Mouse (Mus musculus) kidney, adult 2 months (tissue): Measurements from ENCODE around the gene Gabrp. TPM values are rescaled to one million over a fixed set of nuclear protein-coding genes. Genes with fewer than 3 reads are reported as not detected.
A peak's percentile ranks its signal among the peaks of the same experiment; 100 is the strongest.

Experiments
- DNase-seq: peaks from one replicate; pipeline ENCODE4 v3.0.0; 2021
- H3K27ac ChIP-seq: fragments of 200-500 bp; 2 replicates; pipeline ENCODE4 v1.5.1; 2012; ENCODE audit warnings: low read depth, low read length, control low read depth, inconsistent platforms; ENCODE audit not compliant: insufficient read depth
- H3K27me3 ChIP-seq: fragments of 200-500 bp; replicated peaks from 2 replicates; pipeline ENCODE4 v1.6.1; 2012; ENCODE audit warnings: mild to moderate bottlenecking, moderate library complexity, low read length, inconsistent platforms; ENCODE audit not compliant: control insufficient read depth, insufficient read depth
- H3K36me3 ChIP-seq: fragments of 200-500 bp; 2 replicates; pipeline ENCODE4 v1.6.1; 2012; ENCODE audit warnings: mild to moderate bottlenecking, moderate library complexity, low read length, inconsistent platforms; ENCODE audit not compliant: control insufficient read depth, insufficient read depth
- H3K4me1 ChIP-seq: fragments of 200-500 bp; 2 replicates; pipeline ENCODE4 v1.6.1; 2011; ENCODE audit warnings: low read length; ENCODE audit not compliant: control insufficient read depth, insufficient read depth
- H3K4me3 ChIP-seq: fragments of 200-500 bp; 2 replicates; pipeline ENCODE4 v1.5.1; 2011; ENCODE audit warnings: mild to moderate bottlenecking, low read depth, low read length, control low read depth; ENCODE audit not compliant: insufficient read depth
- CTCF ChIP-seq: fragments of 200-500 bp; conservative IDR thresholded peaks from 2 replicates; pipeline ENCODE4 v1.5.1; 2011; ENCODE audit warnings: low read depth, mild to moderate bottlenecking, control low read depth, low read length, moderate library complexity, mixed read lengths; ENCODE audit not compliant: insufficient read depth, insufficient read length
- POLR2A ChIP-seq: fragments of 200-500 bp; IDR thresholded peaks from one replicate; pipeline ENCODE4 v1.6.1; 2011; ENCODE audit warnings: low read depth, low read length, control low read depth
- WGBS: fragments of 180-500 bp; shearing (Covaris S2); methylation state at CpG from one replicate; pipeline ENCODE4 v1.1.7; 2018; 5-methylcytosine and 5-hydroxymethylcytosine counted together
- polyA plus RNA-seq: library from polyadenylated mRNA; depleted of rRNA; stranded (reverse); fragments of >200 nt; gene quantifications from 2 replicates; pipeline ENCODE4 v1.2.3, GENCODE M21; 2012

The Gabrp gene
- polyA plus RNA-seq, 1 experiment: 0.31 TPM

GRCm38 (mm10) chr11:33554123-33554522 is 24.6 kb downstream of the Gabrp start:
- TF ChIP-seq POLR2A (no peak), CTCF (peak; percentile 57)
- H3K36me3 ChIP-seq: no peaks in the 10 kb centered on the region
- WGBS: 74% methylated on average over 8 of the region's 8 CpGs
- H3K4me1 ChIP-seq: no peaks in the 10 kb centered on the region
- no peak overlapping the region for H3K4me3 ChIP-seq
- H3K27ac ChIP-seq: no peak overlapping the region
- H3K27me3 ChIP-seq: no peaks in the 10 kb centered on the region
- DNase-seq: peak; percentile 7

GRCm38 (mm10) chr11:33550861-33551560 is 27.7 kb downstream of the Gabrp start:
- H3K4me1 ChIP-seq: no peaks in the 10 kb centered on the region

GRCm38 (mm10) chr11:33547386-33547785 is 31.4 kb downstream of the Gabrp start:
- Histone ChIP-seq H3K4me1 (no peaks in the 10 kb centered on the region), H3K4me3 (no peak overlapping the region), H3K36me3 (no peaks in the 10 kb centered on the region), H3K27me3 (no peaks in the 10 kb centered on the region), H3K27ac (no peak overlapping the region)
- WGBS: 44% methylated on average over 2 of the region's 2 CpGs
- TF ChIP-seq POLR2A: no peak
- no peak for DNase-seq

More at GRCm38 (mm10) chr11:33550861-33551560, 27.7 kb downstream of the Gabrp start:
- no peaks in the 10 kb centered on the region for H3K36me3 ChIP-seq
- DNase-seq: no peak
- WGBS: 70% methylated on average over 14 of the region's 14 CpGs
- no peak overlapping the region for H3K27ac ChIP-seq
- TF ChIP-seq POLR2A: no peak
- H3K27me3 ChIP-seq: no peaks in the 10 kb centered on the region
- no peak overlapping the region for H3K4me3 ChIP-seq

GRCm38 (mm10) chr11:33544945-33545344 is 33.8 kb downstream of the Gabrp start:
- no peak overlapping the region for H3K27ac ChIP-seq
- TF ChIP-seq CTCF (no peak), POLR2A (no peak)
- no peak overlapping the region for H3K4me3 ChIP-seq
- no peaks in the 10 kb centered on the region for H3K27me3 ChIP-seq
- DNase-seq: no peak
- WGBS: 98% methylated on average over 2 of the region's 2 CpGs
- H3K36me3 ChIP-seq: no peaks in the 10 kb centered on the region
- no peaks in the 10 kb centered on the region for H3K4me1 ChIP-seq

GRCm38 (mm10) chr11:33544121-33544520 is 34.6 kb downstream of the Gabrp start:
- no peaks in the 10 kb centered on the region for H3K4me1 ChIP-seq
- WGBS: 65% methylated on average over 11 of the region's 11 CpGs
- DNase-seq: no peak

GRCm38 (mm10) chr11:33537390-33538125 is 41.2 kb downstream of the Gabrp start:
- TF ChIP-seq POLR2A (no peak), CTCF (no peak)

More at GRCm38 (mm10) chr11:33544121-33544520, 34.6 kb downstream of the Gabrp start:
- H3K4me3 ChIP-seq: no peak overlapping the region
- H3K27me3 ChIP-seq: no peaks in the 10 kb centered on the region
- H3K36me3 ChIP-seq: no peaks in the 10 kb centered on the region
- TF ChIP-seq POLR2A (no peak), CTCF (no peak)
- H3K27ac ChIP-seq: no peak overlapping the region

GRCm38 (mm10) chr11:33536636-33537035 is 42.1 kb downstream of the Gabrp start:
- Histone ChIP-seq H3K4me3 (no peak overlapping the region), H3K27me3 (no peaks in the 10 kb centered on the region), H3K27ac (no peak overlapping the region), H3K36me3 (no peaks in the 10 kb centered on the region), H3K4me1 (no peaks in the 10 kb centered on the region)
- DNase-seq: no peak
- TF ChIP-seq CTCF (no peak), POLR2A (no peak)
- 90% methylated on average over 3 of the region's 3 CpGs for WGBS

More at GRCm38 (mm10) chr11:33537390-33538125, 41.2 kb downstream of the Gabrp start:
- Histone ChIP-seq H3K27ac (no peak overlapping the region), H3K27me3 (no peaks in the 10 kb centered on the region), H3K36me3 (no peaks in the 10 kb centered on the region), H3K4me1 (no peaks in the 10 kb centered on the region), H3K4me3 (no peak overlapping the region)
- no peak for DNase-seq
- WGBS: 87% methylated on average over 5 of the region's 5 CpGs
